Mouse (Mus musculus) megakaryocyte, embryonic 14.5 days (primary cell): Measurements from ENCODE around the gene Kirrel2.

Experiments used
- FLI1 ChIP-seq: IDR thresholded peaks from 2 replicates; pipeline ENCODE4 v1.6.1; 2012; ENCODE audit warnings: low read length, inconsistent platforms, mixed read lengths
- GATA1 ChIP-seq: IDR thresholded peaks from 3 replicates; pipeline ENCODE4 v1.6.1; 2012; ENCODE audit warnings: mixed read lengths, low read length, inconsistent platforms, borderline replicate concordance

- TF ChIP-seq GATA1 (no peak), FLI1 (no peak)
Observed at GRCm38 (mm10) chr7:30464816-30465300, 7.4 kb upstream of the Kirrel2 start.
